Mouse (Mus musculus) frontal cortex, postnatal 25 days (tissue): ENCODE results near the gene Olfr554.
A peak's percentile ranks its signal among the peaks of the same experiment; 100 is the strongest.
"Not testable (repeated sequence)": the region's sequence is repeated elsewhere in the genome, so short reads cannot be mapped to it uniquely, and the experiment has no call there.

Experiments used
- DNase-seq, 2 experiments: peaks; one replicate each; pipeline ENCODE4 v3.0.0; 2022; ENCODE audit warnings: low spot score in 2 of 2

Gene Olfr554

DNA sequence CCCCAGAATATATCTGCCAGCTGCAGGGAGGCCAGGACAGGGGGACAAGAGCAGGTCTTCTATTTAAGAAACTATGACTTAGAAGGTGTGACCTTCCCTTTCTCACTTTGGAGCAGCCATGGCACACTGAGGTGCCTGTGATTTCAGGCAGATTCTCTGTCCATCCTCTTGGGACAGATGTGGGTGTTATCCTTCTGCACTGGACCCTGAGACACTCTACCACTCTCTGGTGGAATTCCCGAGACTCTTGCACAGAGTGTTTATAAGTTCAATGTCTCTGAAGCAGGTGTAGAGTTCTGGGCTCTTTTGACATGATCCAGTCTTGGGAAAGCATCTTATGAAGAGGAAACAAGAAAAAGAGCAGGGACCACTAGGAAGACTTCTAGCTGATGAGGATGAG is at the start of gene Olfr554:
Gene Olfr554, plus strand, starts transcription at position 301 of the 400 bp plus-strand sequence.
- DNase-seq: no peak

DNA sequence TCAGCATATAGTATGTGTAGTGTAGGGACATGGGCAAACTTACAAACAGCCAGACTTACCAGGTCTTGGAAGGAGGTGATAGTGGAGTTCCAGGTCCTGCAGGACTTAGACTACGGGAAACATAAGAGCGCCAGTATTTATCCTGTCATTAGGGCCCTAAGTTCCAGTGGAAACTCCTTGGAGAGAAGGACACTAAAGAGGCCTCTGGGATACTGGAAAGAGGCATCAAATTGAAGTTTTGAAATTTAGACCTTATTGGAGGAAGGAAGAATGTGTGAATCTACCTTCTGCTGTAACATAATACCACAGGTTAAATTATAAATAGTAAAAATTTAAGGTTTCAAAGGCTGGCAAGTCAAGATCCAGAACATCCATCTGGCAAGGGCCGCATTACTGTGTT is 46.4 kb upstream of the Olfr554 start, which contains the start of gene Olfr551:
Gene Olfr551, minus strand, starts transcription at position 101 of the 400 bp plus-strand sequence.
- DNase-seq: no peak

DNA sequence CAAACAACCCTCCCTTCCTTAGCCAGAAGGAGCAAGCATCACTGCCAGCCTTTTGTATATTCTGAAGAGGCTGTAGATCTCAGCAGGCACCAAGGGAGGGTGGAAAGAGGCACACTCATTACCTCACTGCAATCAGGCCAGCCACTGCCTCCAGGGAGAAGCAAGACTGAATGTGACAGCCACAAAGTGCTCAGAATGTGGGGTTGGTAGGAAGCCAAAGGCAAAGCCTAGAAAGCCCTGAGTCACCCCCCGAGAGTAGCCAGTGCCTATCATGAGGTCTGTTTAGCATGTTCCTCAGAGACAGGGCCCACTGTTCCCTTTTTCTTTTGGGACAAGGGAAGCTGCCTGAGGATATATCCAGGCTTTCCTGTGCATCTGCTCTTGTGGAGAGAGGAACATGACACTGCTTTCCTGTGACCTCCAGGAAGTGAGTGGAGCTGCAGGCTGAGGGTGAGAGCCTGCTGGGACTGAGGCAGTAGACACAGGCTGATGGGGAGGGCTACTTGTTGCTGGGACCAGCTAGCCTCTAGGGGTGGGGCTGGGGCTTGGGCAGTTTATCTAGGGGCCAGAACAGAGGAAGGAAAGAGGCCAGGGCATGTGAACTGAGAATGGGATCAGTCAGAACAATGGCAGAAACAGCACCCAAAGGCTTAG is 40.7 kb upstream of the Olfr554 start, which contains the start of gene Olfr552:
Gene Olfr552, plus strand, starts transcription at position 393 of the 654 bp plus-strand sequence.
- DNase-seq: no peak

DNA sequence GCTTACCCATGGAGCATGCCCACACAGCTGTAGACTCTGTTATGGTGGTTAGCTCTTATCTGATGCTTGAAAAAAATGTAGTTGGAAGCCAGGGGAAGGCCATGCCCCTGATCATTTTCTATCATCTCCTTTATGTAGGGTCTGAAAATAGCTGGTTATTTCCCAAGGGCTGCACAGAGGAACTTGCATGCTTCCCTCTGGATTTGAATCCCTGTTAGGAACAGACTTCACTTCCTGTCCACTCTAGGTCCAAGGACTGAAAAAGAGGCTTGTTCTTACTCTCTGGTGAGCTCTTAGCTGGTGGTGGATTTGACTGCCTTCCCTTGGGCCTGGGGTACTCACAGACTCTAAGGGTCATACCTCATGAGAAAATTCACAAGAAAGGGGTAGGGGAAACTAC is 20.1 kb upstream of the Olfr554 start, which contains the start of gene Olfr553:
Gene Olfr553, minus strand, starts transcription at position 101 of the 400 bp plus-strand sequence.
- no peak for DNase-seq

DNA sequence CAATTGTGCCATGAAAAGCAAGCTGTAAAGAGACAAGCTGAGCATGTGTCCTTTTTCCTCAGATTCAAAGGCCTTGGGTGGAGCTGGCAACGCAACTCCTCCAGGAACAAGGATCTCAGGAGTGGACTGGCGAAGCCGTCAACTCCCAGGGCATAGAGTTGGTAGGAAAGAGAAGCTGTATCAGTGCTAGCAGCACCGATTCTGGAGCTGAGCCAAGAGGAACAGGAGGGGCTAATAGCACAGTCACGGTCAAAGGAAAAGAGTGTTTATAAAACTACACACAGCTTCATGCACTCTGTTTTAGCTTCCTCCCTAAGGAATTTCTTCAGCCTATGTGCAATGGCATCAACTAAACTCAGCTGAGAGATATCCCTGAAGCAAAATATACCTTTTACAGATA is 18.6 kb upstream of the Olfr554 start:
- no peak for DNase-seq

DNA sequence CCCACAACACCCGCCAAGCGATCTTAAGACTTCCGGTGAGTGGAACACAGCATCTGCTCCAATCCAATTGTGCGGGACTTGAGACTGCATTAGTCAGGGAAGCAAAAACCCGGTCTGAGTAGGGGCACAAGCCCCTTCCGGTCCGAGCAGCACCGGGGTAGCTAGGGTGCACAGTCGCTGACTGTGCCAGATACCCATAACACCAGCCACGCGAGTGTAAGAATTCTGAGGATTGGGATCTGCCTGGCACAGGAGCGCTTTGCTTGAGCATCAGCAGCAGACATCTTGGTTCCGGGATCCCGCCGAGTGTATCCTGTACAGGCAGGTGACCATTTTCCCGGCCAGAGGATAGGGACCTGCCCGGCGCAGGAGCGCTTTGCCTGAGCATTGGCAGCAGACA is 17.9 kb upstream of the Olfr554 start:
- DNase-seq: not testable (repeated sequence)

DNA sequence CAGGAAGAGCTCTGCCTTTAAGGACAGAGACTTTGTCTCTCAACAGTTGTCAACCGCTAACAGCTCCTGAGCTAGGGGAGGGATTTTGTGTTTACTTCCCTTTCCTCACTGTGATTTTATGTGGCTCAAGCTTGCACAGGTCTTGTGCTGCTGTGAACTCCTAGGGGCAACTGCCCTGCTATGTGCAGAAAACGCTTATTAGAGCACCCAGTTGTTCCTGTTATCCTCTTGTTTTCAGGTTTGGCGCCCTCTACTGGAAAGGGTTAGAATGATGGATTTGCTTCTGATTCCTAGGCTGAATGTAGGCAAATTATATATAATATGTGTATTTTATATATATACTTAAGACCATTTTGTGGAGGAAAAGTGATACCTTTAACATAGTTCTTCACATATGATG is 1.6 kb upstream of the Olfr554 start:
- peak in 1 of 2 experiments; percentile 6 for DNase-seq

DNA sequence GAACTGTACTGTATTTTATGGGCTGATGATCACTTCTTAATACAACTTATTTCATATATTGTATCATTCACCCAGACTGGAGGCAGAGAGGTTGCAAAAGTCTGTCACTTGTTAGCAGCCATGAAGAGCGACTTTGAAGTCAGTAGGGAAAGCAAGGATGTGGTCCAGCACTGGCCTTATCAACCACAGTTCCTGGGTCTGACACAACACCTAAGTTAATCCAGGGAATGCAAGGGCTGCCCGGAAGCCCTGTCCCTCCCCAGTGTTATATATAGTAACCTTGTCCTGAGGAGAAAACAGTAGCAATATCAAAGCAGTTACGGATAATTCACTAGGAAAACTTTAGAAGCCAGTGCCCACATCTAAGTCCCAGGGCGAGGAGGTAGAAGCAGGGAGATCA is 6.7 kb downstream of the Olfr554 start:
- not testable (repeated sequence) for DNase-seq

DNA sequence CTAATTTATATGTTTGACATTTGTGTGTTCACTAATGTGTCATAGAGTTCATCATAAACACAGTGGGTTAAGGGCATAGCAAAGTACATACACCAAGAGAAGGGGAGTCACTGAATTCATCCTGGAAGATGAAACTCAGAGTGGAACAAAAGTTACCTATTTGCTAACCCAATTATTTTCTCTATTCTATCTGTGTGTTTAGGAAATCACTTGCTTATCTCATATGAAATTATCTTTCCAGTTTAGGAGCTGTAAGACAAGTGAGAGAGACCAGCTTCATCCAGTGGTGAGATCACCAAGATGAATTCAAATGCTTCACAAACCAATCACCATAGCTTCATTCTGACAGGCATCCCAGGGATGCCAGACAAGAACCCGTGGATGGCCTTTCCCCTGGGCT is 20.3 kb downstream of the Olfr554 start, which contains the start of gene Olfr555:
Gene Olfr555, plus strand, starts transcription at position 301 of the 400 bp plus-strand sequence.
- no peak for DNase-seq

DNA sequence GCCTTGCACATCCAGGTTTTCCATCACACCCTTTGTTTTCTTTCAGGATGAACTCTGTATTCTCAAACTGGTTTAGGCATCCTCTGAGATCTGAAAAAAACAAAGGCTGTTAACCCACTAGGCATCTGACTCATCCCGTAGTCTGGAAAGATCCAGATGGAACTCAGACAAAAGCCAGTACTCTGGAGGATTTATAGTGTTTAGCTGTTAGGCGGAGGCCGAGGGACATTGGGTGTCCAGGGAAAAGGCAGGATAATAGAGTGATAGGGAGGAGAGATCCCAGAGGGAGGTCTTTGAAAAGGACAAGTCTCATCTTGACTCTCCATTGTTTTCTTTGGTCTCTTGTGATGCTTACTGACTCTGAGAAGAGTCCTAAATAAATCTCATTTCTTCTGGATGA is 26.4 kb downstream of the Olfr554 start, which contains the start of gene Olfr556:
Gene Olfr556, plus strand, starts transcription at position 301 of the 400 bp plus-strand sequence.
- no peak for DNase-seq

DNA sequence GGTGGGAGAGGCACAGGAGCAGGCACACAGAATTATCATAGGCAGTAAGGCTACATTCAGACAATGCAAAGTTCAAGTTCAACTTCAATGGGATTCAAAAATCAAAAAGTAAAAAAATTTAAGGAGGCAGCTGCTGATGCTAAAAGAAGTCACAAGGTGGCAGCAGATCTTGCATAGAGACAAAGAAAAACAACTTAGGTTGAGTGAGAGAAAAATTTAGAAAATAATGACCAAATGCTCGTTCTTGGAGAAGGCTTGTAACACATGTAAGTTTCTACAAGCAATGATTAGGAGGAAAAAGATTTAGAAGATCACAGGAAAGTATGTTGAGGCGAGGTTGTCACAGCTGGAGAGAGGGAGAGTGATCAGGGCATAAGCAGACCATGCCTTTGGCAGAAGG is 27.1 kb downstream of the Olfr554 start:
- no peak for DNase-seq

DNA sequence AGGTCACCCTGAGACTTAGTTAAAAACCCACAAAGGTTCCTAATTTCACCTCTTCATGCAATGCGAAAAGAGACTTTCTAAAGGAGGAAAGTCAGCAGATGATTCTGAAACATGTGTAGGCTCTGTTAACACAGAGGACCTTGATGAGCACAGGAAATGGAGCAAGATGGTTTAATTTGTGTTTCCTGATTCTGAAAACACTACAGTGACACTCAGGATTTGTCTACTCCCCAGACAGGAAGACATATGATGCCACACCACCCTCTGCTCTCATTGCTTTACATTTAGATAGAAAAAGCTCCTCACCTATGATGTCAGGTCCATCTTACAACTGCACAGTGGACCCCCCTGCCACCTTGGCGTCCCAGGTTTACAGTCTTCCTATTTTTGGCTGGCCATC is 38.0 kb downstream of the Olfr554 start:
- DNase-seq: no peak

DNA sequence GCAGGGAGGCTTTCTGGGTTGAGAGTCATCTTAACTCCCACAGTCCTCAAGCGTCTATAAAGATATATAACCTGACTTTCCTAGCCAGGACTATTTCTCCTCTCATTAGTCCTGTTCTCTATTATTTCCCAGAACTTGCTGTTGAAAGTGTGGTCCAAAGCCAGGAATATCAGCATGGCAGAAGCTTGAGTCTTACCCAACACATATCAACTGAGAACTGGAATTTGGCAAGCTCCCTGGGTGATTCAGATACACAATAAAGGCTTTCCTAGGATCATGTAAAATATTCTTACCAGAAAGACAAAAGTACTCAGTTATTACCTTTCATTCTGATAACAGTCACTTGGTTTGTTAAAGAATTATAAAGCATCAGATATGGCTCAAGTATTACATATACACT is 43.7 kb downstream of the Olfr554 start:
- DNase-seq: no peak

DNA sequence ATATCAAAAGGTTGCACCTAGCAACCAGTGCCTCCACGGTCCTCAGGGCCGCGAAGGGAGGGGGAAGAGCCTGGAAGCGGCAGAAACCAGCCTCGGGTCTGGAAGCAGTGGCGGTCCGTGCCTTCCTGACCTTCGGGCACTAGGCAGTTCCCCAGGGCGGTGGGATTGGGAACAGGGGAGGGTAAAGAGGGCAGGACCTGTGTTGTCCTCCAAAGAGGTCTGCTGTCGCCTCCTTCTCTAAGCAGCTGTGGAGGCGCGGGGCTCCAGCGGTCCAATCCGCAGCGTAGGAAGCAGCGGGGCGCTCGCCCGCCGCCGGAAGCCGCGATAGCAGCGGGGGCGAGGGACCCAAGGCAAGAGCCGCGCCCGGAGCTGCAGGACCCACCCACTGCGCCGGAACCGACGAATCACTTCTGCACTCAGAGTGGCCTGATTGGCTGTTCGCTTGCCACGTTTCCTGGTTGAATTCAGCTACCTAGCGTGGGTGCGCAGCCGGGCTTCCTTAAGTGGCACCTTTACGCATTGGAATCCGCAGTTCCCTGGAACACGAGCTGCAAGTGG is 48.8 kb downstream of the Olfr554 start, which contains the start of gene Trim68:
Gene Trim68, minus strand, starts transcription at position 384 of the 558 bp plus-strand sequence.
- peak; percentile 76 to 81 for DNase-seq
